Mouse (Mus musculus) stomach, postnatal 0 days (tissue): Measurements from ENCODE around the gene Doxl2.
"Not testable (repeated sequence)": the region's sequence is repeated elsewhere in the genome, so short reads cannot be mapped to it uniquely, and the experiment has no call there.

ENCODE experiments used
- CTCF ChIP-seq: IDR thresholded peaks from 2 replicates; pipeline ENCODE4 v1.5.1; 2016; ENCODE audit warnings: antibody characterized with exemption, low read depth, mild to moderate bottlenecking, moderate library complexity
- EP300 ChIP-seq: optimal IDR thresholded peaks from 2 replicates; pipeline ENCODE3; 2016; ENCODE audit warnings: antibody characterized with exemption

- TF ChIP-seq CTCF: peak; percentile 55
- not testable (repeated sequence) for TF ChIP-seq EP300
Measured at GRCm38 (mm10) chr6:48959151-48959550, 15.6 kb upstream of the Doxl2 start.
